Mouse (Mus musculus) erythroblast, embryonic 14.5 days (primary cell): Measurements from ENCODE around the gene Cryba2.

Experiments used
- GATA1 ChIP-seq: IDR thresholded peaks from 2 replicates; pipeline ENCODE4 v1.6.1; 2012; ENCODE audit warnings: low read length, inconsistent platforms, mixed read lengths
- TAL1 ChIP-seq: IDR thresholded peaks from 3 replicates; pipeline ENCODE4 v1.6.1; 2012; ENCODE audit warnings: low read length, inconsistent platforms, mixed read lengths

DNA sequence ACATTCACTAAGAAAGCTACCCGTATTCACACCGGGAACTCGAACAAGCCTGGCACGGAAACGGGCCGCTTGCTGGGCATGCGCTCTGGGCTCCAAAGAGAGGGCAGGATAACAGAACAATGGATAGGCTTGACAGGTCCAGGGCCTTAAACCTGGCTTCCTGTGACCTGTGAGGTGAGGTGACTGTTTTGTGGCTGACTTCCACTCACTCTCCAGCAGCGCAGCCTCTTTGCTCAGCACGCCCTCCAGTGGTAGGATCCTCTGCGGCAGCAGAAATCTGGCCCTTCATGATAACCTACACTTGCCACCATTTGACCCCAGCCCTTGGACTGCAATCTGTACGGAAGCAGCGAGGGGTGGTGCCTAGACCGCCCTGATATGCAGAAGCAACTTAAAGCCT, 22.8 kb upstream of the Cryba2 start:
- no peak for TF ChIP-seq TAL1
- no peak for TF ChIP-seq GATA1
